Mouse (Mus musculus): ENCODE results near the gene Suv39h2. TPM values are rescaled to one million over a fixed set of nuclear protein-coding genes. Genes with fewer than 3 reads are reported as not detected.

Gene Suv39h2
- total and polyA plus RNA-seq, 2 experiments from 2014 or later, result 4.9 to 6.7 TPM

DNA sequence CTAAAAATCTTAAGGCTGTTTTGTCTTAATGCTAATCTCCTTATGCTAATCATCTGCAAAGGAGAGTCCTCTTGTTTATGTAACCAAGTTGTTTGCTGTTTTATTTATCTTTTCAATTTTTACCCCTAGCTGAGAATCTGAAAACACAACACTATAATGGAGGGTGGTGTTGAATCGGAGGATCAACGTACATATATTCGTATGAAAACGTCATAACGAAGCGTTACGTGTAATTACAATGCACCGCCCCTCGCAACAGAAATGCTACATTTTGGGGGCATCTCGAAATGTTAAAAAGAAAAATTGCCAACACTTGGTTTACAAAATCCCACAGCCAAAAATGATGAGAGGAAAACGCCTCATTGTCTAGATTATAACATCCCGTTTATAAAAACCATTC is 940 bp downstream of the Suv39h2 start:
- H3K27me3 ChIP-seq (ENCODE audit: insufficient read depth, low read length), result no peaks in the 10 kb centered on the region
- no peak for TF ChIP-seq CTCF (IDR thresholded peaks at IDR 0.05)

DNA sequence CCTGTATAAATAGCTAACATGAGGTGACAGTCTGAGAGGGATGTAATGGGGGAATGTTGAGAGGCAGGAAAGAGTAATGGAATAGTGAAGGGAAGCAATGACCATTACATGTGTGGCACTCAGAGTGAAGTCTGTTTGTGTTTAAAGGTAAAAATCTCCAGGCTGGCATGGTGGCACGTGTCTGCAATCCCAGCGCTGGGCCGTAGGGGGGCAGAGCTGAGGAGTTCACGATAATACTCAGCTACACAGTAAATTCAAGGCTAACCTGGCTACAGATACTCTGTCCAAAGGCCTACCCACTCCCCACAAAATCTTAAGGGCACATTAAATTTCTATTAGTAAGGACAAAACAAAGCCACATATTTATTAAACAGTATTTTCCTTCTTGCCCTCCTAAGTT is 18.2 kb downstream of the Suv39h2 start:
- no peak overlapping the region for H3K9ac ChIP-seq (replicated peaks; ENCODE audit: low read length, poor library complexity, severe bottlenecking)
- DNase-seq (ENCODE audit: low spot score) (no peak), ATAC-seq (ENCODE audit: low FRiP score) (no peak)
- H3K4me2 ChIP-seq (ENCODE audit: low read depth, low read length, poor library complexity, severe bottlenecking), result no peak overlapping the region
- H3K9me3 ChIP-seq (ENCODE audit: low read length), result no peaks in the 10 kb centered on the region
- H3K36me3 ChIP-seq (ENCODE audit: insufficient read depth, low read length), result peaks cover 17% of the 10 kb centered on the region
- H3K27me3 ChIP-seq (ENCODE audit: insufficient read depth, low read length), result no peaks in the 10 kb centered on the region
- H3K4me1 ChIP-seq (ENCODE audit: insufficient read depth, low read length), result no peaks in the 10 kb centered on the region
- 70% methylated on average over 4 of the region's 4 CpGs for WGBS
- no peak overlapping the region for H3K27ac ChIP-seq (ENCODE audit: low read depth, low read length)
- H3K4me3 ChIP-seq (ENCODE audit: low read depth, low read length), result no peak overlapping the region
- TF ChIP-seq CTCF (IDR thresholded peaks at IDR 0.05), result 0 out of 2 replicates have a peak, but pooled peaks have one; percentile 17

More for the DNA sequence above, 940 bp downstream of the Suv39h2 start:
- WGBS, result under 1% methylated on average over 12 of the region's 12 CpGs
- DNase-seq (ENCODE audit: low spot score) (no peak), ATAC-seq (ENCODE audit: low FRiP score) (no peak)
- Histone ChIP-seq H3K4me2 (ENCODE audit: low read depth, low read length, poor library complexity, severe bottlenecking) (peak overlapping the region; percentile 79), H3K4me1 (ENCODE audit: insufficient read depth, low read length) (no peaks in the 10 kb centered on the region), H3K27ac (ENCODE audit: low read depth, low read length) (peak overlapping the region; percentile 78), H3K4me3 (ENCODE audit: low read depth, low read length) (peak overlapping the region; percentile 97), H3K9me3 (ENCODE audit: low read length) (no peaks in the 10 kb centered on the region), H3K36me3 (ENCODE audit: insufficient read depth, low read length) (no peaks in the 10 kb centered on the region; the same call in 1 of the 2 replicates), H3K9ac (replicated peaks; ENCODE audit: low read length, poor library complexity, severe bottlenecking) (peak overlapping the region; percentile 68)

DNA sequence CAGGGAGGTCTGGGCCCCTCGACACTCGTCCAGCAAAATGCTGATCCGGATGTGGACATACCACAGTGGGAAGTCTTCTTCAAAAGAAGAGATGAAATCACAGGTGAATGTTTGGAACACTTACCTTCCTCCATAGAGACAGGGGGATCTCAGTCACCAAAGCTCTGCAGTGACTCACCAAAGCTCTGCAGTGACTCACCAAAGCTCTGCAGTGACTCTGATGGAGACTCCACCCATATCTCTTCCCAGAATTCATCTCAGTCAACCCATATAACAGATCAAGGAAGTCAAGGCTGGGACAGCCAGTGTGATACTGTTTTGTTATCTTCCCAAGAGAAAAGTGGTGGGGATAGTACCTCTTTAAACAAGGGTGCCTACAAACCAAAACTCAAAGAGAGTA is 21.7 kb downstream of the Suv39h2 start:
- TF ChIP-seq CTCF (IDR thresholded peaks at IDR 0.05), result no peak
- Histone ChIP-seq H3K27me3 (ENCODE audit: insufficient read depth, low read length) (no peaks in the 10 kb centered on the region), H3K4me2 (ENCODE audit: low read depth, low read length, poor library complexity, severe bottlenecking) (no peak overlapping the region), H3K9me3 (ENCODE audit: low read length) (no peaks in the 10 kb centered on the region), H3K4me3 (ENCODE audit: low read depth, low read length) (no peak overlapping the region), H3K9ac (replicated peaks; ENCODE audit: low read length, poor library complexity, severe bottlenecking) (no peak overlapping the region), H3K27ac (ENCODE audit: low read depth, low read length) (no peak overlapping the region), H3K36me3 (ENCODE audit: insufficient read depth, low read length) (peaks cover 25% of the 10 kb centered on the region), H3K4me1 (ENCODE audit: insufficient read depth, low read length) (no peaks in the 10 kb centered on the region)
- WGBS, result 85% methylated on average over 3 of the region's 3 CpGs
- ATAC-seq (ENCODE audit: low FRiP score), result no peak
- DNase-seq (ENCODE audit: low spot score), result no peak

DNA sequence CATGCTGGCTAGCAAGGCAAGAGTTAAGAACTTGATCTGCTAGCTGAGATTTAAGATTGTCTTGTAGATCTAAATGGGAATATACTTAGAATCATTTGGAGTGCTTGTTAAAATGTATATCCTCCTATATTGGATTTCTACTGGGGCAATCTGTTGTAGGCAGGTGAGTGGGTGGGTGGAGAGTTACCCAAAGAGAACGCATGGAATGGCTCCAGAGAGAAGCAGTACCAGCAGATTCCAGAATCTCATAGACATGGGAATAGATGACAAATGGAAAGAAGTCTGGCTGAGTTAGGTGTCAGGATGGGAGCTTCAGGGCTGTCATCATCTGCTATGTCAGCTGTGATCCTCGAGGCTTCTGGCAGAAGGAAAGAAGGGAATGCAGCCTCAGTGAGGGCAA is 25.4 kb downstream of the Suv39h2 start:
- DNase-seq (ENCODE audit: low spot score), result no peak
- H3K27me3 ChIP-seq (ENCODE audit: insufficient read depth, low read length), result no peaks in the 10 kb centered on the region
- H3K36me3 ChIP-seq (ENCODE audit: insufficient read depth, low read length), result peaks cover 35% of the 10 kb centered on the region
- no peak overlapping the region for H3K4me2 ChIP-seq (ENCODE audit: low read depth, low read length, poor library complexity, severe bottlenecking)
- H3K27ac ChIP-seq (ENCODE audit: low read depth, low read length), result no peak overlapping the region
- WGBS, result 73% methylated on average over 2 of the region's 2 CpGs
- H3K4me1 ChIP-seq (ENCODE audit: insufficient read depth, low read length), result no peaks in the 10 kb centered on the region
- H3K9ac ChIP-seq (replicated peaks; ENCODE audit: low read length, poor library complexity, severe bottlenecking), result no peak overlapping the region
- no peak for TF ChIP-seq CTCF (IDR thresholded peaks at IDR 0.05)
- H3K9me3 ChIP-seq (ENCODE audit: low read length), result no peaks in the 10 kb centered on the region
- no peak overlapping the region for H3K4me3 ChIP-seq (ENCODE audit: low read depth, low read length)
- no peak for ATAC-seq (ENCODE audit: low FRiP score)

DNA sequence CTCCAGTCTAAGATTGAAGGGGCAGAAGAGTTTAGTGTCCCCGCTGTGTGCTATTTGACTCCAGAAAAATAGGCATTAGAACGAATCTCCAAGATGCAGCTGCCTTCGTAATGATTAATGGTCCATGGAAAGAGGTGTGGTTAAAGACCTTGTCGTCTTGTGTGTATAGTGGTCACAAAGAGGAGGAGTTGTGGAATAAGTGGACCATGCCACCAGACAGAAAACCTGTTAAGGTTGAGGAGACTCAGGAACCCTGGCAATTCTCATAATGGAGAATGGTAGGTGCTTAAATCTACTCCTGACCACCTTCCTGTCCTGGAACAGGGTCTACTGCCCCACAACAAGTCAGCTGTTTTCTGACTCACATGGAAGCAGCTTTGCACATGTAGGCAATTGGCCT is 28.8 kb downstream of the Suv39h2 start:
- Histone ChIP-seq H3K4me1 (ENCODE audit: insufficient read depth, low read length) (no peaks in the 10 kb centered on the region), H3K4me3 (ENCODE audit: low read depth, low read length) (no peak overlapping the region), H3K36me3 (ENCODE audit: insufficient read depth, low read length) (peaks cover 46% of the 10 kb centered on the region), H3K9ac (replicated peaks; ENCODE audit: low read length, poor library complexity, severe bottlenecking) (no peak overlapping the region), H3K4me2 (ENCODE audit: low read depth, low read length, poor library complexity, severe bottlenecking) (no peak overlapping the region), H3K9me3 (ENCODE audit: low read length) (no peaks in the 10 kb centered on the region), H3K27me3 (ENCODE audit: insufficient read depth, low read length) (no peaks in the 10 kb centered on the region), H3K27ac (ENCODE audit: low read depth, low read length) (no peak overlapping the region)
- 83% methylated on average over 4 of the region's 4 CpGs for WGBS
- TF ChIP-seq CTCF (IDR thresholded peaks at IDR 0.05), result no peak
- ATAC-seq (ENCODE audit: low FRiP score), result no peak
- DNase-seq (ENCODE audit: low spot score), result no peak

DNA sequence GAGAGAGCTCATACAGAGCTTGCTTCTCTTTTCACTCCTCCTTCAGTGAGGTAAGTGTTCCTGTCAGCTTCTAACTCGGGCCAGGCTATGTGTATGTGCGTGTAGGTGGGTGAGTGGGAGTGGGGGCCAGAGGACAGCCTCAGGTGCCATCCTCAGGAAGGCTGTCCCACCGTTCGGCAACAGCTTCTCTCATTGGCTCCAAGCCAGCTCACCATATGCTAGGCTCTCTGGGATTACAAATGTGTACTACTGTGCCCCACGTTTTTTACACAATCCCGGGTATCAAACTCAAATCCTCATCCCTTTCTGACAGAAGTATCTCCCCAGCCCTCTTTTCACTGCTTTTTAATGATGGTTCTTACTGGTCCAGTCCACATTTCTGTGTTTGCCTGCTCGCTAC is 30.6 kb downstream of the Suv39h2 start:
- no peak overlapping the region for H3K9ac ChIP-seq (replicated peaks; ENCODE audit: low read length, poor library complexity, severe bottlenecking)
- WGBS, result 72% methylated on average over 7 of the region's 7 CpGs
- H3K36me3 ChIP-seq (ENCODE audit: insufficient read depth, low read length), result peaks cover 40% of the 10 kb centered on the region

More for the DNA sequence above, 30.6 kb downstream of the Suv39h2 start:
- H3K4me1 ChIP-seq (ENCODE audit: insufficient read depth, low read length), result no peaks in the 10 kb centered on the region
- H3K27ac ChIP-seq (ENCODE audit: low read depth, low read length), result no peak overlapping the region
- no peak for TF ChIP-seq CTCF (IDR thresholded peaks at IDR 0.05)
- no peak overlapping the region for H3K4me2 ChIP-seq (ENCODE audit: low read depth, low read length, poor library complexity, severe bottlenecking)
- DNase-seq (ENCODE audit: low spot score) (no peak), ATAC-seq (ENCODE audit: low FRiP score) (no peak)
- no peaks in the 10 kb centered on the region for H3K9me3 ChIP-seq (ENCODE audit: low read length)
- H3K4me3 ChIP-seq (ENCODE audit: low read depth, low read length), result no peak overlapping the region
- no peaks in the 10 kb centered on the region for H3K27me3 ChIP-seq (ENCODE audit: insufficient read depth, low read length)
